Mouse (Mus musculus) lung, postnatal 10 days (tissue): ENCODE data around the gene Vps13d.

Experiments
- DNase-seq: peaks from one replicate; pipeline ENCODE4 v3.0.0; 2021

The Vps13d gene

GRCm38 (mm10) chr4:144969030-144969429 is 225.8 kb downstream of the Vps13d start:
- DNase-seq: peak; percentile 35

- no peak for DNase-seq
Measured at GRCm38 (mm10) chr4:144968371-144968770, 226.4 kb downstream of the Vps13d start.

- no peak for DNase-seq
Measured at GRCm38 (mm10) chr4:144965255-144965654, 229.6 kb downstream of the Vps13d start.

GRCm38 (mm10) chr4:144961696-144962095 is 233.1 kb downstream of the Vps13d start:
- no peak for DNase-seq

- no peak for DNase-seq
Measured at GRCm38 (mm10) chr4:144961232-144961631, 233.6 kb downstream of the Vps13d start.

DNA sequence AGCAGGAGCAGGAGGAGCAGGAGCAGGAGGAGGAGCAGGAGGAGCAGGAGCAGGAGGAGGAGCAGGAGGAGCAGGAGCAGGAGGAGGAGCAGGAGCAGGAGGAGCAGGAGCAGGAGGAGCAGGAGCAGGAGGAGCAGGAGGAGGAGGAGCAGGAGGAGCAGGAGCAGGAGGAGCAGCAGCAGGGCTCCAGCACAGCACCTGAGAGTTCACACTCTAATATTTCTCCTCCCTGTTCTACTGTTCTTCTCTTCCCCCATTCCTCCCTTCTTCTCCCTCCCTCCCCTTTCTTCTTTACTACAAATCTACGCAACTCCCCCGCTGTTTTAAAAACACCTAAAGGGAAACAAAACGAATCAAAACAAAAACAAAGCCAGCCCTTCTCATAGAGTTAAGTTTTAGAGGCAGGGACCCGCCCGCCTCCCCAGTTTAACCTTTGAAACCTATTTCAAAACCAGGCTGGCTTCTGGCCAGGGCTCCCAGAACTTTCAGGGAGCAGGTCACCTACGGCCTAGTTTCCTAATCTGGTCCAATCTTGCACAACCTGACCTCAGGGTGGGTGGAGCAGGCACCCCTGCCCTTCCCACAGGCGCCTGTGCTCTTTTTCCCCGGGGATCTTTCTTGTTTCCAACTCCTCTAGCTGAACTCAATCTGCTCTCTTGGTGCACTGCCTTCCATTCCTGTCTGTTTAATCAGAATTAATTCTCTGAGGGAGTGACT is 234.5 kb downstream of the Vps13d start:
- peak; percentile 89 for DNase-seq

- no peak for DNase-seq
Measured at GRCm38 (mm10) chr4:144957721-144958120, 237.1 kb downstream of the Vps13d start.

DNA sequence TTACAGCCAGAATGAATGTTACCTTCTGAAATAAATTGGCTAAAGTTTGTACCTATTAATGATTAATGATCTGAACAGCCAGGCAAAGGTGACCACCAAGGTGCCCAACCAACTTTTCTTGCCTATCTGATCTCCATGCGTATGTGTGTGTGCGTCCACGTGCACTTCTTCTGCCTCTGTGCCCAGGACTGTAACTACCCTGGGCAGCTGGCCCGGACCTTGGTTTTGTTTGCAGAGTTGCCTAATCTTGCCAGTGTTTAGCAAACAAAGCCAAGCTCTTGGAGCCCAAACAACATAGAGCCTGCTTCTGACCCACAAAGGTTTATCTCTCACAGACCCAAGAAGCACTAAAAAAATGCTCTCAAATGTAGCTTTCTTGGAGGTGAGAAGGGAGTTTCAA is 237.6 kb downstream of the Vps13d start:
- peak; percentile 68 for DNase-seq

- DNase-seq: no peak
Measured at GRCm38 (mm10) chr4:144956293-144956692, 238.5 kb downstream of the Vps13d start.

GRCm38 (mm10) chr4:144955863-144956262 is 238.9 kb downstream of the Vps13d start:
- no peak for DNase-seq

GRCm38 (mm10) chr4:144953421-144953820 is 241.4 kb downstream of the Vps13d start:
- no peak for DNase-seq

- DNase-seq: no peak
Measured at GRCm38 (mm10) chr4:144951859-144952258, 242.9 kb downstream of the Vps13d start.

DNA sequence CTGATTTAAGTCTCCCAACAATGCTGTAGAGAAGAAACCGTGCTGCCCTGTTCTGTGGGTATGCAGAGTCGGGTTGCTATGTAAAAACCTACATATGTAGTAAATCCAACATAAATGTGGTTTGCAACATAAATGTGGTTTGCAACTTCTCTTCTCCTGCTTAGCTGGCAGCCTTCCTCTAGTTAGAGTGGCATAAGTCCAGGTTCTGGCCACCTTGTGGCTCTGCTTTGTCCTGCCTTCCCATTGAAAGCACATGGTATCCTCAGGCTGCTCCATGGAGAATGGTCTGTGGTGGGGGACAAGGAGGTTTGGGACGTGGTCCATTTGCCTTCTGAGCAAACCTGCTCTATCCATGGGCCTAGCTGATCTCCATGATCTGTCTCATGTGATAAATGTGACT is 243.9 kb downstream of the Vps13d start:
- no peak for DNase-seq

DNA sequence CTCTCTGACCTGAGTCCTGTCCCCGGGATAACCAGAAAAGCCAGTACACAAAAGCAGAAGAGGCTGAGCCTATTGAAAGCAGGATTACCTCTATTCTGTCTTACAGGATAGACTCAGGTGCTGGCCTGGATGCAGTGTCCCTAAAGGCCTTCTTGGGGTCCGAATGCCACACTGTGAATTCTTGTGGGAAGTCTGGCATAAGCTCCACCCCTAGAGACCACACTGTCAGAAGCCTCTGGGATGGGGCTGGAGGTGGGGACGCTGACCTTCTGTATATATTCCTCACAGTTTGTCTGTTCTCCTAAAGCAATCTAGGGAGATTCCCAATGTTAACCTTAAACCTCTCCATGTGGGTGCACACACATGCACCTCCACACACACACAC is 244.5 kb downstream of the Vps13d start:
- DNase-seq: no peak

DNA sequence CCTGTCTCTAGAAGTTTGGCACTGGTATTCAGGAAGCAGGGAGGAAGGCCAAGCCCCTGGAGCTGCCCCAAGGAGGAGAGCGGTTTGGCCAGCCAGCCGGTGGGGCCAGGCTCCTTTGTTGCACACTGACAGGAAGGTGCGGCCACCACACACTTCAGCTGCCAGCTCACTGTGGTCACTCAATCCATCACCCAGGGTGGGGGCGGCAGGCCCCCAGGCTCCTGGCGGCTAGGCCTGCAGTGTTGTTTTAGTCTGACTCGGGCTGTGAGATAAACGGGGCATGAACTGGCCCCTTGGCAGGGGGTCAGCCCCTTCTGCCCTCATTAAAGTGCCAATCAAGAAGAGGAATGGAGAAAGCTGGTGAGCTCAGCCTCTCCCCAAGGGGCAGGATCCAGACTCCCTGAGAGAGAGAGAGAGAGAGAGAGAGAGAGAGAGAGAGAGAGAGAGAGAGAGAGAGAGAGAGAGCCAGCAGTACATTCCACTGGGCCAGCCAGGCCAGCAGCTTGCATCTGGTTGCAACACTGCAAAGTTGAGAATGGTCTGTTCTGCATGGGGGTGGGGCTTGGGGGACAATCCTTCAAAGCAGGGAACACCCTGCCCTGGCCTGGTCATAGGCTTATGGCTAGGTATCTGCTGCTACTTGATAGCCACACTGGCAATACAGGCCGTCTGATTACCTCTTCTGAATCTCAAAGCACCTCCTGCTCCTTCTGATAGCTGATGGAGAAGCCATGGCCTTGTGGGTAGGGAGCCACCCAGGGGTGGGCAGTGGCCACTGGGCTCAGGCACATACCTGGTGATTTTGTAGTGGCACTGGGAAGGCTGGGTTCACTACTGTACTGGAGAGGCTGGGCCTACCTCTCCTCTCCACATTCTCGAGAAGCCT is 245.1 kb downstream of the Vps13d start:
- DNase-seq: peak; percentile 87

- peak; percentile 90 for DNase-seq
Measured at GRCm38 (mm10) chr4:144947738-144948390, 246.9 kb downstream of the Vps13d start.

DNA sequence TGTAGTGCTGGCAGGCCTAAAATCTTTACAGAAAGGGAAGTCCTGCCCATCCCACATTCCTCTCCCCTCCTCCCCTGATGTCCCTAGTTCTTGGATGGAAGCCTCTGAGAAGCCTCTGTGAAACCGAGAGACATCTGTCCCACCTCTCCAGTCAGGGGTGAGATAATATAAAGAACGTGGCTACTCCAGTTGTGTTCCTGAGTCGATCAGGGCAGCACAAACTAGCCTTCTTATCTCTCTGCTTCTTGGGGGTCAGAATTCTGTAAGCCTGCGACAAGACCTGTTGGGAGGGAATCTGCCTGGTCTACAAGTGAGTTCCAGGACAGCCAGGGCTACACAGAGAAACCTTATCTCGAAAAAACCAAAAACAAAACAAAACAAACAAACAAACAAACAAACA is 251.5 kb downstream of the Vps13d start:
- DNase-seq: no peak

- no peak for DNase-seq
Measured at GRCm38 (mm10) chr4:144942433-144942832, 252.4 kb downstream of the Vps13d start.

GRCm38 (mm10) chr4:144940796-144941462 is 253.9 kb downstream of the Vps13d start:
- DNase-seq: no peak

DNA sequence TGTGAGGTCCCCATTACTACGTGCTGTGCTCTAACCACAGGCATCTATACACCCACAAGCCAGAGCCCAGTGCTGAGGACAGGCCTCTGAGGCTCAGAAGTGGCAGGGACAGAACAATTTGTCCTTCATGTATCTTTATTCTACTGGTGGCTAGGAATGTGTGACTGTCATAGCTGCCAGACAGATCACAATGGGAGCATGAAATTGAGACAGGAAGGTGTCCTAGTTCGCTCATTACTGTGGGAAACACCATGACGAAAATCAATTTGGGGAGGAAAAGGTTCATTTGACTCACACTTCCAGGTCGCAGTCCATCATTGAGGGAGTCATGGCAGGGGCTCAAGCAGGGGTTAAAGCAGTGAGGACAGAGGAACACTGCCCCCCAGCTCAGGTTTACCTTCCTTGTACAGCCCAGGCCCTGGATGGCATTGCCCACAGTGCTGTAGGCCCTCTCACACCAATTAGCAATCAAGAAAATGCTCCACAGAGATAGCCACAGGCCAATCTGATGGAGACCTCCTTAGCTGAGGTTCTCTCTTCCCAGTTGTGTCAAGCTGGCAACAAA is 254.9 kb downstream of the Vps13d start:
- DNase-seq: no peak

GRCm38 (mm10) chr4:144936563-144937154 is 258.1 kb downstream of the Vps13d start:
- no peak for DNase-seq

DNA sequence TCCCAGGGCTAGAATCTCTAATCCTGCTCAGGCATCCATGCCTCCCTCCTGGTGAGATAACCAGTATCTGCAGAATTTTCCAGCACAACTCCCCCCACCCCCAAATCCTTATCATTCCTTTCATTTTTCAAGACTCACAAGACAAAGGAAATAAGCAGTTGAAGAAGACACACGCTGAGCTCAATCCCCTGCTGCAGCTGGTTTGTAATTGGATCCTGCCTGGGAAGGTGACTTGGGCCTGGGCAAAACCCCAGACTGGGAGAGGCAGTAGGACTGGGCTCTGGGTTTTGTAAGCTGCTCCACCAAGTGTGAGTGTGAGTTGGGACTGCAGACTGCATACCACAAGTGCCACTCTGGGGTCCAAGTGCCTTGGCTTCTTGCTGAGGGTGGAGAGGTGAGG is 260.3 kb downstream of the Vps13d start:
- no peak for DNase-seq
